Mouse (Mus musculus): ENCODE results near the gene Cfap77. TPM values are rescaled to one million over a fixed set of nuclear protein-coding genes. Genes with fewer than 3 reads are reported as not detected.

Cfap77 gene
- polyA plus RNA-seq, 1 experiment from 2014 or later = 0.55 TPM

DNA sequence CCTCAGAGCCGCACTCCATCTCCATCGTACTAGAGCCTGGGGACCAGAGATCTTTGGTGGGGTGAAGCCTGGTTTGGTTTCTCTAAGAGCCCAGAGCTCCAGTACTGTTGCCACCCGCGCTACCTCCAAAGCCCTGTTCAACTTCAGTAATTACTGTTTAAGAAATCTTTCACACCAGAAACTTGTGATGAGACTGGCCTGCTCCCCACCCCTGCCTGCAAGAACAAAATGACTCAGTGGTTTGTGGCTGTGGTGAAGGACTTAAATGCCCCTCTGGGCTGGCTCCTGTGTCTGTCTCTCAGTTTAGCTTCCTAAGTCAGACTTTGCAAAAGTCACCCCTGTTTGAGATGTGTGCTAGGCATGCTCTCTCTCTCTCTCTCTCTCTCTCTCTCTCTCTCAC is 141.9 kb downstream of the Cfap77 start:
- peaks cover 99% of the 10 kb centered on the region for H3K27me3 ChIP-seq (ENCODE audit: control insufficient read depth, insufficient read depth, low read length)
- ATAC-seq (replicated peaks; ENCODE audit: low FRiP score) = no peak
- H3K4me1 ChIP-seq (replicated peaks; ENCODE audit: control insufficient read depth, insufficient read depth, low read length) = peaks cover 38% of the 10 kb centered on the region
- 2% methylated on average over 4 of the region's 4 CpGs for WGBS
- DNase-seq (ENCODE audit: low spot score) = no peak
- H3K4me2 ChIP-seq (ENCODE audit: low read depth, low read length, severe bottlenecking) = no peak overlapping the region
- H3K27ac ChIP-seq (ENCODE audit: low read depth, low read length) = no peak overlapping the region
- no peaks in the 10 kb centered on the region for H3K9me3 ChIP-seq (ENCODE audit: control insufficient read depth, low read length)
- no peak overlapping the region for H3K9ac ChIP-seq (ENCODE audit: low read length)
- H3K36me3 ChIP-seq (ENCODE audit: control insufficient read depth, insufficient read depth, low read length) = no peaks in the 10 kb centered on the region
- H3K4me3 ChIP-seq (ENCODE audit: low read depth, low read length) = no peak overlapping the region

DNA sequence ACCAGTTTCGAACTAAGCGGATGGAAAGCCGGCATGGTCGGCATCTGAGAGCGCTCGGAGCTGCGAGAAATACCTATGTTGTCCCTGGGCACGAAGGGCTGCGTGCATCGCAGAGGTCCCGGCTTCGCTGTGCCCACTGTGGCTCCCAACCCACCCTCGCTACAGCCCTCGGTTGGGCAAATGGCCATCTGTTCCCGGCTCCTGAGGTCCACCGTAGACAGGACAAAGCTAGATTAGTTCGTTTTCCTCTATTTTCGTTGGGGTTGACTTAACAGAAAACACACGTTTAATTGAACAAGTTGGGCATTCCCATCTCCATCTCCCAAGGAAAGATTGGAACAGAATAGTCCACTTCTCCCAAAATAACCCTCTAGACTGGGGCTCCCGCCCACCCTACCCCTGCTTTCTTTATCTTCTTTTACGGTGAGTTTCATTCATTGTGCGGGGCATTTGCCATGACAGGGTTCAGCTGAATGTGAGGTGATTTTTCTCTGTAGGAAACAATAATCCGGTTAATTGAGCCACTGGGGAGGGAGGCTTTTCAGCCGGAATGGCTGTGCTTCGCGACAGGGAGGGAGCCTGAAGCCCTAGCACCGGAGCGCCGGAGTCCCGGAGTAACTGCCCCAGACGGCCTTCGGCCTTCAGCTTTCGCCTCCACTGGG is 142.7 kb downstream of the Cfap77 start:
- H3K4me1 ChIP-seq (replicated peaks; ENCODE audit: control insufficient read depth, insufficient read depth, low read length) = peaks cover 37% of the 10 kb centered on the region
- H3K4me2 ChIP-seq (ENCODE audit: low read depth, low read length, severe bottlenecking) = no peak overlapping the region
- peaks cover 93% of the 10 kb centered on the region for H3K27me3 ChIP-seq (ENCODE audit: control insufficient read depth, insufficient read depth, low read length)
- DNase-seq (ENCODE audit: low spot score) (peak; percentile 61), ATAC-seq (replicated peaks; ENCODE audit: low FRiP score) (no peak)
- H3K27ac ChIP-seq (ENCODE audit: low read depth, low read length) = no peak overlapping the region
- no peak overlapping the region for H3K4me3 ChIP-seq (ENCODE audit: low read depth, low read length)
- H3K36me3 ChIP-seq (ENCODE audit: control insufficient read depth, insufficient read depth, low read length) = no peaks in the 10 kb centered on the region
- no peak overlapping the region for H3K9ac ChIP-seq (ENCODE audit: low read length)
- no peaks in the 10 kb centered on the region for H3K9me3 ChIP-seq (ENCODE audit: control insufficient read depth, low read length)
- under 1% methylated on average over 33 of the region's 33 CpGs for WGBS

DNA sequence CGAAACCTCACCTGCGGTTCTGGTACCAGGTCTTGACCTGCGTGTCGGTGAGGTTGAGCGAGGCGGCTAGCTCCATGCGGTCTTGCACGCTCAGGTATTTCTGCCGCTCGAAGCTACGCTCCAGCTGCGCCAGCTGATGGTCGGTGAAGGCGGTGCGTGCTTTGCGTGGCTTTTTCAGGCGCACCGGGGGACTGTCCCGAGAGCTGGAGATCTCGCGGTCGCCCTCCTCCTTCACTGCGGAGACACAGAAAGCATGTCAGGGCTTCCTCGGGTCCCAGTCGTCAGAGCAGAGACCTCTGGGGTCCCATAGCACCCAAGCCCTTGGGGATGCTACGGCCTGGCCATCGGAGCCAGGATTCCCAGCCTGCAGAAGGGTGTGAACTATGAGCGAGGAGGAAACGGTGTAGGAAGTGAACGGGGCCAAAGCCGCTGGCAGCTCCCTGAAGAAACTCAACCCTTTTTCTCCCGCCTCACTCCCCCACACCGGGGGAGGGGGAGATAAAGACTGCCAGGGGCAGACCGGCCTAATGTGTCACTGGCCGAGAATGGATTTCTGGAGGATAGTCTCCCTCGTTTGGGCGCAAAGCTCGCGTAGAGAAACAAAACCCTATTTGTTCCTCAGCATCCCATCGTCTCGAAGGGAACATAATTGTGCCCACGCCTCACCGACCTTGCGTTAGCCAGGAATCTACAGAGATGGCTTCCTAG is 143.4 kb downstream of the Cfap77 start:
- H3K36me3 ChIP-seq (ENCODE audit: control insufficient read depth, insufficient read depth, low read length) = no peaks in the 10 kb centered on the region
- no peak overlapping the region for H3K4me3 ChIP-seq (ENCODE audit: low read depth, low read length)
- H3K27ac ChIP-seq (ENCODE audit: low read depth, low read length) = no peak overlapping the region
- no peak overlapping the region for H3K4me2 ChIP-seq (ENCODE audit: low read depth, low read length, severe bottlenecking)
- peaks cover 93% of the 10 kb centered on the region for H3K27me3 ChIP-seq (ENCODE audit: control insufficient read depth, insufficient read depth, low read length)
- no peaks in the 10 kb centered on the region for H3K9me3 ChIP-seq (ENCODE audit: control insufficient read depth, low read length)
- peaks cover 41% of the 10 kb centered on the region for H3K4me1 ChIP-seq (replicated peaks; ENCODE audit: control insufficient read depth, insufficient read depth, low read length)
- no peak for ATAC-seq (replicated peaks; ENCODE audit: low FRiP score)
- WGBS = under 1% methylated on average over 44 of the region's 44 CpGs
- H3K9ac ChIP-seq (ENCODE audit: low read length) = no peak overlapping the region
- DNase-seq (ENCODE audit: low spot score) = peak; percentile 58

DNA sequence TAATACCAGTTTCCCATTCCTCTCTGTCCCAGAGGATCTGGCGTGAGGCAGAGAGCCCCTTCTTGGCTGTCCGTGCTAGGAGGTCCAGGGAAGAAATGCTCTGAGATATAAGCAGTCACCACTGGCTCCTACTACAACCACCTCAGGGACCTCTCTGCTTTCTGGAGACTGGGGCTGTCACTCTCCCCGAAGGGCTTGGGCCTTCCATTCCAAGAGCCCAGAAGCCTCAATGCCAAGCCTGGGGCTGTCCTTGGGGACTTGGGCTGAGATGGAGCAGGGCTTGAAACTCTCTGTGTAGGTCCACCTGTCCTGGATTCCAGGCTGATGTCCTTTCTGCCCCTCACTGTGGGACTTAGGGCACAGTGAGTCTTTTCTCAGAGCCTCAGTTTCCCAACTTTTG is 144.0 kb downstream of the Cfap77 start:
- H3K4me1 ChIP-seq (replicated peaks; ENCODE audit: control insufficient read depth, insufficient read depth, low read length) = peaks cover 40% of the 10 kb centered on the region
- DNase-seq (ENCODE audit: low spot score) (peak; percentile 63), ATAC-seq (replicated peaks; ENCODE audit: low FRiP score) (no peak)
- no peaks in the 10 kb centered on the region for H3K36me3 ChIP-seq (ENCODE audit: control insufficient read depth, insufficient read depth, low read length)
- no peak overlapping the region for H3K27ac ChIP-seq (ENCODE audit: low read depth, low read length)
- peaks cover 93% of the 10 kb centered on the region for H3K27me3 ChIP-seq (ENCODE audit: control insufficient read depth, insufficient read depth, low read length)
- H3K9ac ChIP-seq (ENCODE audit: low read length) = no peak overlapping the region
- H3K4me3 ChIP-seq (ENCODE audit: low read depth, low read length) = no peak overlapping the region
- no peaks in the 10 kb centered on the region for H3K9me3 ChIP-seq (ENCODE audit: control insufficient read depth, low read length)
- 5% methylated on average over 3 of the region's 3 CpGs for WGBS
- H3K4me2 ChIP-seq (ENCODE audit: low read depth, low read length, severe bottlenecking) = no peak overlapping the region

DNA sequence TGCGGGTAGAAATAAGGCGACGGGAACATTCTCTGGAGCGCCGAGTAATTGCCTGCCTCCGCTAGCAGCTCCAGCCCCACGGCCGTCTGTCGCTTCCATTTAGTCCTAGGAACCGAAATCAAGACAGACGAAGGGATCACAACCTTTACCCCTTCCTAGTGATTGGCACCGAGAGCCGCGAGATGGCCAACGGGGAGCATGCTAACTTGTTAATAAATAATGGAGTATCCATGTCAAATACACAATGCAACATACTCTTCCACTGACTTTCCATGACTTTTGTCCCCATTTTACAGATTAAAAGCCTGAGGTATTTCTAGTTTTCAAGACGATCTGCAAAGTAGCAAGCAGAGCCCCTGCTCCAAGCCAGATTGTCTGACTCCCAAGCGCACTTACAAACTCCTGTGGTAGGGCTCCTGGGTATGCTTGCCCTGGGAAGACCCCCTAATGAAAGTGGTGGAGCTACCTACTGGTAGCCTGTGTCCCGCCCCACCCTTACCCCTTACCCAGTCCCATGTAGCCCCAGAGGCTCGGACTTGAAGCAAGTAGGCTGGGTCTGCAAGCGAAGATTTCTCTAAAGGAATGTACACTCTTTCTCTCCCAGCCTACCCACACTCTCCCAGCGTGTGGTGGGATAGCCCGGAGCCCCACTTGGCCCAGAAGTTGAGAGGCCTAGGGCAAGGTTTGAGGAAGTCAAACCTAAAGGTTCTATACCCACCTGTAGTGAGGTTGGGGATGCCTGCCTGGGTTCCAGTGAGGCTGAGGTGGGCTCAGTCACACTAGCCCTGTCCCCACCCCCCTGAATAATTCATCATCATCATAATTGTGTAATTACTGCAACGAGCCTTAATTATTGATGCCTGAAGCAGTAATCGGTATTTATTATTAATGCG is 144.8 kb downstream of the Cfap77 start:
- Histone ChIP-seq H3K9me3 (ENCODE audit: control insufficient read depth, low read length) (no peaks in the 10 kb centered on the region), H3K27me3 (ENCODE audit: control insufficient read depth, insufficient read depth, low read length) (peaks cover 93% of the 10 kb centered on the region), H3K27ac (ENCODE audit: low read depth, low read length) (no peak overlapping the region), H3K4me1 (replicated peaks; ENCODE audit: control insufficient read depth, insufficient read depth, low read length) (peaks cover 40% of the 10 kb centered on the region), H3K36me3 (ENCODE audit: control insufficient read depth, insufficient read depth, low read length) (no peaks in the 10 kb centered on the region), H3K4me3 (ENCODE audit: low read depth, low read length) (no peak overlapping the region), H3K4me2 (ENCODE audit: low read depth, low read length, severe bottlenecking) (no peak overlapping the region), H3K9ac (ENCODE audit: low read length) (no peak overlapping the region)
- ATAC-seq (replicated peaks; ENCODE audit: low FRiP score) = no peak
- DNase-seq (ENCODE audit: low spot score) = no peak
- 5% methylated on average over 25 of the region's 25 CpGs for WGBS

DNA sequence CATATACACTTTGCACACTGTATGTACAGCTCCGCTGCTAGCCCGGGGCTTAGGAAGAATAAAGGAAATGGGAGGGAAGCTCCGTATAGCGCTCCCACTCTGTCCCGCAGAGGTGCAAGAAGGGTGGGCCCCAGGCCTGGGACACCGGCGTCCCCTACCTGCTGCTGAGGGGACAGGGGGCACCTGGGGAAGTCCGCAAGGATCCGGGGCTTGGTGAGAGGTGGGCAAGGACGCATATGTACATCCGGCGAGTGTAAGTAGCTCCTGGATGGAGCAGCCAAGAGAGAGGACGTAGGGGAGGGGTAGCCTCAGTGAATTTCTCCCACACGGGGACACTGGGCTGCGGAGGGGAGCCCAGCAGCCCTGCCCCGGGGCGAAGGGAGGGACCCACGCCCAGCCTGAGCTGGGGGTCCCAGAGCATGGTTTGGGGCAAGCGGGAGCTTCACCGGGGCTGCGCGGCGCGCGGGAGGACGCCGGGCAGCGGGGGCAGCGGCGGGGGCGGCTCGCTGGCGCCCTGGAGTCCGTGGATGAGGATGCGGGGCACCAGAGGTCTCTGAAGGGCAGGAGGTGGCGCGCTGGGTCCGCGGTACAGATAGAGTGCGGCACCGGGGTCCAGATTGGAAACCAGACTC is 145.6 kb downstream of the Cfap77 start:
- H3K4me1 ChIP-seq (replicated peaks; ENCODE audit: control insufficient read depth, insufficient read depth, low read length) = peaks cover 40% of the 10 kb centered on the region
- no peak overlapping the region for H3K4me3 ChIP-seq (ENCODE audit: low read depth, low read length)
- no peaks in the 10 kb centered on the region for H3K9me3 ChIP-seq (ENCODE audit: control insufficient read depth, low read length)
- no peak for ATAC-seq (replicated peaks; ENCODE audit: low FRiP score)
- DNase-seq (ENCODE audit: low spot score) = peak; percentile 59
- 1% methylated on average over 41 of the region's 41 CpGs for WGBS
- peaks cover 93% of the 10 kb centered on the region for H3K27me3 ChIP-seq (ENCODE audit: control insufficient read depth, insufficient read depth, low read length)
- H3K27ac ChIP-seq (ENCODE audit: low read depth, low read length) = no peak overlapping the region
- H3K36me3 ChIP-seq (ENCODE audit: control insufficient read depth, insufficient read depth, low read length) = no peaks in the 10 kb centered on the region; the same call in 1 of the 2 replicates
- no peak overlapping the region for H3K4me2 ChIP-seq (ENCODE audit: low read depth, low read length, severe bottlenecking)
- no peak overlapping the region for H3K9ac ChIP-seq (ENCODE audit: low read length)

DNA sequence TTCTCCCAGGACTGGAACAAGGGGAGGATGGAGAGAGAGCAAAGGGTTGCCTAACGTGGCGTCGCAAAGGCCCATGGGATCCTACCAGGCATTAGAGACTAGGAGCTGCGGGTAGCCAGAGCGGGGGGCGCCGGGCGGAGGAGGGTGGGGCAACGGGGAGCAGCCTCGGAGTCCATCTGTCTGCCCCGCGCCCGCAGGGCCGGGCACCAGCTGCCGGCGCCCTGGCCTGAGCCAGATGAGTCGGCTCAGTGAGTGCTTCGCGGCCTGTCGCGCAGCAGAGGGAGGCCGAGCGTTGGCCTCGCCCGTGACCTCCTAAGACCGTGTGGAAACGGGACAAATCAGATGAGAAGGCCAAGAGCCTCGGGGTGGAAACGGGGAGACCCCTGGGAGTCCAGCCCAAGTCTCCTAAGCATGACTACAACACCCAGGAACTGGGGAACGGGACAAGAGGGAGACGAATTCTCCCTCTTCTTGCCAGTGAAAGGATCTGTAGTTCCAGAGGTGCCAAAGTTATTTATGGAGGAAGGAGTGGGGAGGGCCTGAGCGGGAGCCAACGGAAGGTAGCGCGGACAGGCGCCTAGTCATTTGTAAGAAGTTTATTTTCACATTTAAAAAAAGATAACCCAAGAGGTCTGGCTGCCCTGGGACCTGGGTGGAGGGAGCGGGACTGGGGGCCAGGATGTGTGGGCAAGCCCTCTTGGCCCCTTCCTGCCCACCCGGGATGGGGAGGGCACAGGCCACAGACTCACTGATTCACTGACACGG is 146.3 kb downstream of the Cfap77 start:
- Histone ChIP-seq H3K4me2 (ENCODE audit: low read depth, low read length, severe bottlenecking) (peak overlapping the region; percentile 27), H3K27ac (ENCODE audit: low read depth, low read length) (no peak overlapping the region), H3K9me3 (ENCODE audit: control insufficient read depth, low read length) (no peaks in the 10 kb centered on the region), H3K4me1 (replicated peaks; ENCODE audit: control insufficient read depth, insufficient read depth, low read length) (peaks cover 40% of the 10 kb centered on the region), H3K9ac (ENCODE audit: low read length) (no peak overlapping the region), H3K4me3 (ENCODE audit: low read depth, low read length) (no peak overlapping the region), H3K36me3 (ENCODE audit: control insufficient read depth, insufficient read depth, low read length) (no peaks in the 10 kb centered on the region; the same call in 1 of the 2 replicates), H3K27me3 (ENCODE audit: control insufficient read depth, insufficient read depth, low read length) (peaks cover 93% of the 10 kb centered on the region)
- WGBS = 1% methylated on average over 39 of the region's 39 CpGs
- ATAC-seq (replicated peaks; ENCODE audit: low FRiP score) (peak; percentile 71), DNase-seq (ENCODE audit: low spot score) (peak; percentile 75)

All from forebrain, embryonic 11.5 days (tissue).